8 mouse cellular contexts compared by ENCODE assay signal in the genomic region with DNA sequence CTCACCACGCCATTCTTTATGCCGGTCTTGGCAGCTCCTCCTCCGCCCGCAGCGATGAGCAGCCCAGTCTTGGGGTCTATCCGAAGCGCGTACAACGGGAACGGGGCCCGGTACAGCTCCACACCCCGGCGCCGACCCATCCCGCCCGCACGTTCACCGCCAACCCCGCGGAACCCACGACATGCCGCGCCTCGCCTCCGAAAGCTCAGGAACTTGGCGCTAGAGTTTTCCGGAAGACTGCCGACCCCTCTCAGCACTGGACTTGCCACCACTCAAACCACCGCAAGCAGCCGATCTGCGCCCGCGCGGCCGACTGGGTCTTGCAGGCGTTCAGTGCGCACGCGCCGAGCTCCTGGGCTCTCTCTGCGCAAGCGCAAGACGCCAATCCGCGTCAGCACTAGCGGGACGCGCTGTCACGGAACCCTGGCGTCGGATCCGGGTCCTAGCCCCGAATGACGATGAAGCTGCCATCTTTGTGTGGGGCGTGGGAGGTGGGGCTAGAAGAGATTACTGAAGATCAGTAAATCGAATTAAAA. TPM values are rescaled to one million over a fixed set of nuclear protein-coding genes. Genes with fewer than 3 reads are reported as not detected.
DNase-seq lines count a peak whose midpoint lies in the region; ATAC-seq and TF ChIP-seq lines count a peak whose summit lies in the region.

Gene Preb (minus strand): TSS at position 396 of the 536 bp plus-strand sequence.

- WGBS in embryonic facial prominence, embryonic 13.5 days, result 1% methylated on average over 56 of the region's 56 CpGs
- WGBS in heart, adult 2 months, result under 1% methylated on average over 56 of the region's 56 CpGs
- under 1% methylated on average over 56 of the region's 56 CpGs for WGBS in limb, embryonic 13.5 days
- WGBS in midbrain, embryonic 16.5 days, result under 1% methylated on average over 56 of the region's 56 CpGs

- TF ChIP-seq CTCF in heart, adult 2 months (IDR thresholded peaks at IDR 0.05), result peak; percentile 33; the same call in 1 of the 2 replicates

- peak within 1 kb of the TSS; percentile 86 for H3K4me2 ChIP-seq in embryonic facial prominence, embryonic 13.5 days
- peak within 1 kb of the TSS; percentile 92 for H3K4me2 ChIP-seq in limb, embryonic 13.5 days (replicated peaks)
- H3K4me2 ChIP-seq in midbrain, embryonic 16.5 days (ENCODE audit: low read length), result peak within 1 kb of the TSS; percentile 97

- peak; percentile 92 for ATAC-seq in embryonic facial prominence, embryonic 13.5 days (ENCODE audit: insufficient number of reproducible peaks, insufficient read depth, low FRiP score, low TSS enrichment, low read depth)
- ATAC-seq in limb, embryonic 13.5 days (ENCODE audit: low FRiP score, low read depth), result peak; percentile 96
- ATAC-seq in midbrain, embryonic 16.5 days, result peak; percentile 96

- H3K9ac ChIP-seq in embryonic facial prominence, embryonic 13.5 days, result peak within 1 kb of the TSS; percentile 92
- peak within 1 kb of the TSS; percentile 96 for H3K9ac ChIP-seq in heart, adult 2 months (ENCODE audit: low read depth, low read length)
- peak within 1 kb of the TSS; percentile 94 for H3K9ac ChIP-seq in limb, embryonic 13.5 days
- peak within 1 kb of the TSS; percentile 93 for H3K9ac ChIP-seq in midbrain, embryonic 16.5 days (ENCODE audit: low read depth, low read length)

- H3K4me3 ChIP-seq in embryonic facial prominence, embryonic 13.5 days, result peak within 1 kb of the TSS; percentile 86
- peak within 1 kb of the TSS; percentile 92 for H3K4me3 ChIP-seq in heart, adult 2 months
- peak within 1 kb of the TSS; percentile 84 for H3K4me3 ChIP-seq in limb, embryonic 13.5 days
- H3K4me3 ChIP-seq in midbrain, embryonic 16.5 days (ENCODE audit: low read depth, low read length), result peak within 1 kb of the TSS; percentile 85

- peaks cover 1% of the 10 kb centered on the region for H3K79me2 ChIP-seq in heart, adult 2 months (replicated peaks; ENCODE audit: control insufficient read depth, insufficient read depth, low read length)

- peaks cover 19% of the 10 kb centered on the region for H3K4me1 ChIP-seq in embryonic facial prominence, embryonic 13.5 days
- peaks cover 15% of the 10 kb centered on the region for H3K4me1 ChIP-seq in heart, adult 2 months (ENCODE audit: control insufficient read depth, insufficient read depth, low read length)
- H3K4me1 ChIP-seq in limb, embryonic 13.5 days, result peaks cover 24% of the 10 kb centered on the region
- peaks cover 26% of the 10 kb centered on the region for H3K4me1 ChIP-seq in midbrain, embryonic 16.5 days (ENCODE audit: control insufficient read depth, insufficient read depth, low read length)

- intact Hi-C loops in heart, adult 2 months (cut with DNase I), result loop anchor here (2.0 to 5.0 kb wide), 2 partner anchors 38 to 89 kb away; partner anchors contain the start of genes Atraid, Khk and Slc5a6

- peaks cover 29% of the 10 kb centered on the region for H3K36me3 ChIP-seq in embryonic facial prominence, embryonic 13.5 days
- peaks cover 18% of the 10 kb centered on the region for H3K36me3 ChIP-seq in heart, adult 2 months (ENCODE audit: control insufficient read depth, insufficient read depth, low read length)
- H3K36me3 ChIP-seq in limb, embryonic 13.5 days, result peaks cover 30% of the 10 kb centered on the region
- peaks cover 15% of the 10 kb centered on the region for H3K36me3 ChIP-seq in midbrain, embryonic 16.5 days (ENCODE audit: control insufficient read depth, insufficient read depth, low read length)

- H3K27ac ChIP-seq in embryonic facial prominence, embryonic 13.5 days, result peak within 1 kb of the TSS; percentile 91
- H3K27ac ChIP-seq in heart, adult 2 months, result peak within 1 kb of the TSS; percentile 93
- H3K27ac ChIP-seq in limb, embryonic 13.5 days, result peak within 1 kb of the TSS; percentile 91
- peak within 1 kb of the TSS; percentile 89 for H3K27ac ChIP-seq in midbrain, embryonic 16.5 days (ENCODE audit: low read length)

- TF ChIP-seq EP300 in heart, adult 2 months (IDR thresholded peaks at IDR 0.05; ENCODE audit: insufficient read depth, low read depth, low read length), result 0 out of 2 replicates have a peak, but pooled peaks have one; percentile 20

- peak; percentile 94 for DNase-seq in 3134 (ENCODE audit: extremely low read depth, insufficient read length, low spot score)
- DNase-seq in adrenal gland, postnatal 36 days, result peak; percentile 99
- DNase-seq in heart, adult 2 months, result peak; percentile 98 to 99
- DNase-seq in kidney, adult 8-10 months, result peak; percentile 98
- DNase-seq in spleen, postnatal 10 days (ENCODE audit: low spot score in 2 of 2), result peak; percentile 97 to 98

- TF ChIP-seq POLR2A in heart, adult 2 months (IDR thresholded peaks at IDR 0.05; ENCODE audit: insufficient read depth, low read depth, low read length), result peak; percentile 95

- H3K27me3 ChIP-seq in embryonic facial prominence, embryonic 13.5 days, result no peaks in the 10 kb centered on the region
- no peaks in the 10 kb centered on the region for H3K27me3 ChIP-seq in heart, adult 2 months (ENCODE audit: control insufficient read depth, insufficient read depth, low read length)
- H3K27me3 ChIP-seq in limb, embryonic 13.5 days, result peaks cover 4% of the 10 kb centered on the region; the same call in 1 of the 2 replicates
- 0 out of 2 replicates have a peak, but pooled peaks cover 3% of the 10 kb centered on the region for H3K27me3 ChIP-seq in midbrain, embryonic 16.5 days (ENCODE audit: control insufficient read depth, insufficient read depth, low read depth, low read length)

- no peaks in the 10 kb centered on the region for H3K9me3 ChIP-seq in embryonic facial prominence, embryonic 13.5 days
- H3K9me3 ChIP-seq in limb, embryonic 13.5 days, result no peaks in the 10 kb centered on the region
- H3K9me3 ChIP-seq in midbrain, embryonic 16.5 days (replicated peaks; ENCODE audit: control insufficient read depth, low read length, poor library complexity, severe bottlenecking), result no peaks in the 10 kb centered on the region

RNA-seq across cellular contexts. Expression of gene Preb, which starts in this region (rescaled TPM):
- total RNA-seq in adrenal gland, postnatal 36 days (2021), result 100 to 1,000 TPM; 121 to 157 TPM
- 132 and 133 TPM in 2 replicates for polyA plus RNA-seq in embryonic facial prominence, embryonic 13.5 days (2015; fragmentation: Nextera tagmentation; extraction: Ambion mirVana)
- total RNA-seq in heart, adult 2 months (2021), result 10 to 100 TPM; 80.3 to 84.6 TPM
- 166 and 189 TPM in 2 replicates for polyA plus RNA-seq in heart, adult 2 months (2012; rRNA removed)
- 136 and 142 TPM in 2 replicates for polyA plus RNA-seq in limb, embryonic 13.5 days (2015; fragmentation: Nextera tagmentation; extraction: Ambion mirVana)
- polyA plus RNA-seq in midbrain, embryonic 16.5 days (2015; fragmentation: Nextera tagmentation; extraction: Ambion mirVana), result 102 and 105 TPM in 2 replicates

Comparison
In these comparisons a context has a peak if more than half of its experiments do, and no peak if none do; other contexts are left out.
1. Peak in every context shown above with its lines: DNase-seq, ATAC-seq, H3K4me3 ChIP-seq and H3K27ac ChIP-seq.